Mouse (Mus musculus) liver, postnatal 0 days (tissue): ENCODE data around the gene Hrasls.

ENCODE experiments used
- CTCF ChIP-seq: sonication (generic); IDR thresholded peaks from 2 replicates; pipeline ENCODE4 v1.5.1; 2016; ENCODE audit warnings: antibody characterized with exemption, low read depth
- EP300 ChIP-seq: IDR thresholded peaks from 2 replicates; pipeline ENCODE4 v1.6.1; 2016; ENCODE audit warnings: antibody characterized with exemption, low read depth, mild to moderate bottlenecking

- TF ChIP-seq CTCF (no peak), EP300 (no peak)
Observed at GRCm38 (mm10) chr16:29193981-29194380, 15.5 kb upstream of the Hrasls start.
